Mouse (Mus musculus) kidney, postnatal 10 days (tissue): ENCODE measurements around the gene Olfr1535.

Experiments
- DNase-seq: peaks from one replicate; pipeline ENCODE4 v3.0.0; 2021; ENCODE audit warnings: mixed read lengths

Gene Olfr1535

DNA sequence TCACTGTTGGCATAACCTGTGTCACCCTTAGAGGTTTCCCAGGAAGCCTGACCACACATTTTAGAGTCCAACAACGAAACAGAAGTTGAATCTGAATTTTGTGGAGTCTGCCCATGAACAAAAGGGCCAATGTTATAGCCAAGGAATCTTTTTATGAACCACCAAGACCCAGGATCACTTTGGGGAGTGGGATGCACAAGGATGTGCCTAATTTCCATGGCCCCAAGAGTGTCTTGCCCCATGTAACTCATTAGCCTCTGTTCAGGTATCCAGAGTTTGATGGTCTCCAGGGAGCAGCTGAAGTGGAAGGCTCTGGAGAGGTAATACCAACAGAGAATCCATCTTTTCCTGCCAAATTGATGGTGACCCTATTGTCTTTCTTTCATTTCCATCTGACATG is at the start of gene Olfr1535:
Gene Olfr1535, minus strand, starts transcription at position 101 of the 400 bp plus-strand sequence.
- DNase-seq = no peak

DNA sequence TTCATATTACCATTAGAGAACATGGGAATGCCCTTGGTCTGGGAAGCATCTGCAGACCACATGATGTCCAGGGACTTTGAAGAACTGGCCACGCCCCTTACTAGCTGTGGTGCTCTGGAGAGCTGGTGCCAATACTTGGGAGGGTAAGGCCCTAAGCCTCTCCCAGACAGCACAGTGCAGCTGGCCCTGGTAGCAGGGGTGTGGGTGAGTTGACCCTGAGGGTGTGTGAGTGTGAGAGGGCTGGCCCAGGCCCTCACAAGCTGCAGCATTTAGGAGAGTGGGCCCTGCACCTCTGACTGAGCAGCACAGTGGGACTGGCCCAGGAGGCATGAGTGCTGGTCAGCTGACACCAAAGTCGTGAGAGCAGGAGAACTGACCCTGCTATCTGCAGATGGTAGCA is 31.9 kb upstream of the Olfr1535 start:
- DNase-seq = no peak

DNA sequence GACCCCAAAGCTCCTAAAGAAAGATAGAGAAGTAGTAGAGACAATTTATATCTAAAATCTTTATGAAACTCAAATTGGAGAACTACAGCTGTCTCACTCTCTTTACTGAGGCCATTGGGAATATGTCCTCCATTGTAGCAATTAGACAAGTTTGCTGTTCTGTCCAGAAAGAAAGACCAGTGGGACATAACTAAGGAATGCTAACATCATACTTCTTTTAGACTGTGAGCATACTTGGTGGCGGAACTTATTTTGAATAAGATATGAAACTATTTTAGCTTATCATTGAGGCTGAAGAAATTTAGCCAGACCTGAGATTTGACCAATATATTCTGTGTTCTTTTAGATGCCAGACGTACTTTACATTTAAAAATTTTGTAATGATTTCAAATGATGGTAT is 22.0 kb upstream of the Olfr1535 start, which contains the start of gene Olfr1364:
Gene Olfr1364, minus strand, starts transcription at position 101 of the 400 bp plus-strand sequence.
- DNase-seq = no peak

DNA sequence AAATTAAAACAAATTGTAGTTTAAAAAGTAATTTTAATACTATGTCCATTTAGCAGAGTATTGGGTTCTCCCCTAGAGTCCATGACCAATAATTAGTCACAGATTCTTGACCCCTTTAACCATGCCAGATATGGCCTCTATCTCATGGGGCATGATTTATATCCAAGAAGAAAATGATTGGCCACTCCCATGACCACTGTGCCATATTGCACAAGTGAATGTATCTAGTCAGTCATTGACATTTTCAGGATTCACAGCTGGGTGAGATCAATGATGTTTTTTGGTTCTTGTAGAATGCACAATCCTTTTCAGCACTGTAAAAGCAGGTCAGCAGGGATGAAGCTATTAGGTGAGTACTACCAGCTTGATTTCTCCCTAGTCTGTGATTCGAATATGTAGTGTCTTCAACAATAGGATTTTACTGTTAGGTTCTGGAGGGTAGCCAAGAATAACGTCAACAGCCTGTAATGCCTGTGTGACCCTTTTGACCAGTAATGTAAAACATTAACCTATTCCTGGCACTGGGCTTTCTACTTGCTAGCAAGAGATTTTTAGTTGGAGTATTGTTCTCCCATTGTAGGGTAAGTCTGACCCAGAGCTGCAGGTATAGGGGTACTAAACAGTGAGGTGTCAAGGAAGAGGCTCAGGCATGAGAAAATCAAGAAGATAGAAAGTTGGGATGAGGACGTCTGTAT is 9.1 kb downstream of the Olfr1535 start:
- no peak for DNase-seq

DNA sequence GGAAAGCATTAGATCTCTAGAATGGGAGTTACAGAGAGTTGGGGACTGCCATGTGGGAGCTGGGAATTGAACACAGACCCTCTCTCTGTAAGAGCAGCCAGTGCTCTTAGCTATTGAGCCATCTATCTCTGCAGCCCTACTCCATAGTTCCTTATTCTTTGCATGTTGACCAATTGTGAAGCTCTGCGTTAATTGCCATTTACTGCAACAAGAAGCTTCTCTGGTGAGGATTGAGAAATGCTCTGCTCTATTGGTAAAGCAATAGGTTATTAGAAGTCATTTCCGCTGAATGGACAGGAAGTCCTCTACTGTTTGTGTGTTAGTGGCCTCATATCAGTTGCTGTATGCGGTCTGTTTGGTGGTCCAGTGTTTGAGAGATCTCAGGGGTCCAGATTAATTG is 10.2 kb downstream of the Olfr1535 start:
- no peak for DNase-seq

DNA sequence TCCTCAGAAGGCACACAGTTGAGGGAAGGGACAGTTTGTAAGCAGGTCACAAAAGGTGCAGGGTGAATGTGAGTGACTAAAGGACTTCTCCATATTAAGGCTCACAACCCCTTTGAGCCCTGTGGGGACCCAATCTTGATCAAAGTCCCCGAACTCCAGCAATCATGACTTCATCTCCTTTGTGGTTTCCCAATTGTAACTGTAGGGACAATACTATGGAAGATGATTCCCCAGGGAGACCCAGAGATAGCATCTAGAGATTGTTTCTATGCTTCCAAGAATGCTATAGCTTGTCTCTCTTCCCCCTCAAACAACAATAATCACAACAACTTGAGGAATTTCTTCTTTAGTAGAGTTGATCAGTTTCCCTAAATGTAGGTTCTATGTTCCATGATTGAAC is 17.0 kb downstream of the Olfr1535 start, which contains the start of gene Olfr1366:
Gene Olfr1366, minus strand, starts transcription at position 101 of the 400 bp plus-strand sequence.
- no peak for DNase-seq

DNA sequence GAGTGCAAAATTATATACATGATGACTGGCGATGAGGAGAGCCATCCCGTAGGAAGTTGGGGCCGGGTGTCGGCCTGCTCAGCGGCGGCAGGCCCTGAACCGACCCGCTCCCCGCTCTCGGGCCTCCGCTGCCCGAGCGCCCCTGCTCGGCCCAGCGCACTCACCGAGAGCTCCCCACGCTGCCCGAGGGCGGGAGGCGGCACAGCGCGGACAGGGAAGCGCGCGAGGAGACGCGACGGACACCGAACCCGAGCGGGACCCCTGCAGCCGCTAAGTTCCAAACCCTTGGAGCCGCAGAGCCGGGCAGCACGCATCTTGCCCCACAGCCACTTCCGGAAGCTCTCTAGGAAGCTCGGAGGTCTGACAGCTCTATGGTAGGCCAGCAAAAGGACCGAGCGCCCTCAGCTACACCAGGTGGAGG is 28.9 kb downstream of the Olfr1535 start, which contains the start of gene Zkscan8:
Gene Zkscan8, minus strand, starts transcription at position 340 of the 421 bp plus-strand sequence.
- DNase-seq = peak; percentile 92

DNA sequence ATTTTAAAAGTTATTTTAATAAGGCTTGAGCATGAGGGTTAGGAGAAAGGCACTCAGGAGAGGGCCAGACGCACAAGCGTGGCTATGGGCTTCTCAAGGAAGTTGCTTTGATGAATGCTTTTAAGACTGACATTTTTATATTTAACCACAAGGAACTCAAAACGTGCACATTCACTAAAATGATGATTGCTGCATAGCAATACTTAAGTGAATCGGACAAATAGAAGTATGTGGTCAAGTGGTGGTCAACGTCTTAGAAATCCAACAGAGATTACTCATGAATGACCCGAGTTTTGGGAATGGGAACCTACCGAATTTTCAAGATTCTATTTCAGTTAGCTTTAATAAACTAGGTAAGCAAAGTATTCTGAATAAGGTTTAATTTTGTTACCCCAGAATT is 29.6 kb downstream of the Olfr1535 start:
- no peak for DNase-seq

DNA sequence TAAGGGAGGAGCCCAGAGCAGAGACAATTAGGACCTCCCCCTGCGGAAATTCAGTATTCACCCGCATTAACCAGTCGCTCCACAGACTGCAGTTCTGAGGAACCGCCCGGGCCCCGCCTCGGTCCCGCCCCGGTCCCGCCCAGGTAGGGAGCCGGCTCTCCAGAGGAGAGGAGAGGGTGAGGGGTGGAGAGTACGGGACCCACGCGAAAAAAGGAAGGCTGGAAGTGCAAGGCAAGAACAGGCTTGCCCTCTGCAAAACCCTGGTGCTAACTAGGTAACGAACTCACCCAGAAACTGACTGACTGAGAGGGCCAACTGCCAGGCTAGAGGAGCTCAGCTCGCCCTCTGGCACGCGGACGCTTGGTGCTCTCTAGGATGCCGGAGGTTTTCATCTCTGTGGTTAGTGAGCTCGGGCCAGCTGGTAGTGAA is 53.5 kb downstream of the Olfr1535 start:
- peak; percentile 91 for DNase-seq
